Mouse (Mus musculus): ENCODE results near the gene Pced1b. TPM values are rescaled to one million over a fixed set of nuclear protein-coding genes. Genes with fewer than 3 reads are reported as not detected.
A peak's percentile ranks its signal among the peaks of the same experiment; 100 is the strongest.

Gene Pced1b
- total RNA-seq, 2 experiments from 2014 or later = 4.8 to 5.1 TPM

DNA sequence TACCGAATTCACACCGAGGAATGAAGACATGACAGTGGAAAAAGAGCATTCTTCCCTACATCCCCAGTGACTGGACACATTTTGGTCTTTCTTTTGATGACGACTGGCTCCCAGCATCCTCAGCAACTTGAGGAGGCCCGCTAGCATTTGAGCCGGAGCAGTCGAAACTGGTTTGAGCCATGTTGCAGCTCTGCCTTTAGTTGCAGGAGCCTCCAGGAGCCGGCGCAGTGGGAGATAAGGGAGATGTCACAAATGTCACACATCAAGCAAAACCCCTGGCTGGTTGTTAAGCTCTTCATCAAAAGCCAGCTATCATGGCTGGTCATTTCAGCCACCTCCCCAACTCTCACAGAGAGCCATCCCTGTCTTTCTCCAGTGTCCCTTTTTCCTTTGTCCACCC lies 157.6 kb downstream of the Pced1b start:
- DNase-seq = no peak

DNA sequence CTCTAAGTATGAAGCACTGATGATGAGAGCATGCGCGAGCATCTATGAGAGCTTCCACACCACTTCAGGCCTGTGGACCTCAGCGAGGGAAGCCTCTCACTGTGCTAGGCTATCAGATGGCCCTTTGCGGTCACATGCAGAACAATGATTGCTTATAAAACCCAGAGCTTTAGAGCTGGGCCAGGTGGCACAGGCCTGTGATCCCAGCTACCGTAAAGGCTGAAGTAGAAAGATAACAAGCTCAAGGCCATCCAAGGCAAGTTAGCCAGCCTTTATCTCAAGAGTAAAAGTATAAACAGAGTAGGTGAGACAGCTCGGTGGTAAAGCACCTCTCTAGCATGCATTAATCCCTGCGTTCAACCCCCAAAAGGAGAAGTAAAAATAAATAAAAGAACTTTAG lies 158.1 kb downstream of the Pced1b start:
- DNase-seq = no peak

DNA sequence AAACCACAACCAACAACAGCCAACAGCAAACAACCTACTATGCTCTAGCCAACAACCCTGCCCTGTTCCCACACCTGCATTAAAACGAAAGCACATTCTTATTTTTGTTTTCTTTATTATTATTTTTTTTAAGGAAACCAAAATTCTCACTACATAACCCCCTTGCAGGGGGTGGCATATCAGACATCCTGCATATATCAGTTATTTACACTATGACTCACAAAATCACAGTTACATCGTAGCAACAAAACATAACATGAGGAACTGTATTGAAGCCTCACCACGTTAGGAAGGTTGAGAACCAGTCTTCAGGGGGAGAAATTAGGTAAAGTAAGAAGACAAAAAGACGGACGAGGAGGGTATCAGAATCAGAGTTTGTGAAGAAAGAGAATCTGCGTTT lies 159.2 kb downstream of the Pced1b start:
- no peak for DNase-seq

DNA sequence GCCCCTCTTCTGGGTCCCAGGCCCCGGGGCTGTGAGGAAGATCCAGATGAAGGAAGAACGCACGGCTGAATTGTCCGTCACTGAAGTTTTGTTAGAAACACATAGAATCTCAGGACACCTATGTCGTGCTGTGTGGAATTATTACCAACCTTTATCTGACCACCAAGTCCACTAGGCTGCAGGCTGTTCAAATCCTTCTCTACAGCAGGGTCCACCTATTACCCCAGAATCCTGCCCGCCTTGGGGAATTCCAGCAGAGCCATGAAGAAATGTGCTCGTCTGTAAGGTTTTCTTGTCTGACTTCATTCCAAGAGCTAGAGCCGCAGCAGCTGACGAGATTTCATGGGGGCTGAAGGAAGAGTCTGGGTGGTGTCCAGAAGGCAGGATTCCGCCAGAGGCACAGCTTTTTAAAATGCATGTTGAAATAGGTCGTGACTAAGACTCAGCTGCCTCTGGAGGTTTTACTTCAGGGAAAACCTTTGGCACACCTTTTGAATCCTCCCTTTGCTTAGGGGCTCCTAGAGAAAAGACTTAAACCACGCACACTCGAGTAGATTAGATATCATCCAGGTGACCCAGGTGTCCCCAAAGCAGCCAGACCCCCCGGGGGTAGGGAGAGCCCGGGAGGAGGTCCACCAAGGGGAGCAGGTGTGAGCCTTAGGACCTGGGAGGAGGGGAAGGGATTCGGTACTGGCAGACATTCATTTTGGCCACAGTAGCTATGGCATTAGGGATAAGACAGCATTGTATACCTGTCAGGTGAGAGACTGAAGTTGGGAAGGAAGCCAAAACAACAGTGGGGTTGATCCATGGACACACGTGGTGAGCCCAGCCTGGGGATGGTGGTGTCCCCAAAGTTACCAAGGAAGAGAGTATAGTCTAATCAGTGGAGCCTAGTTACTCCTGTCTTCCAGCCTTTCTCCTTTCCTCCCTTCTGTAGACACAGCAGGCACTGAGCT lies 160.9 kb downstream of the Pced1b start:
- peak; percentile 25 for DNase-seq

DNA sequence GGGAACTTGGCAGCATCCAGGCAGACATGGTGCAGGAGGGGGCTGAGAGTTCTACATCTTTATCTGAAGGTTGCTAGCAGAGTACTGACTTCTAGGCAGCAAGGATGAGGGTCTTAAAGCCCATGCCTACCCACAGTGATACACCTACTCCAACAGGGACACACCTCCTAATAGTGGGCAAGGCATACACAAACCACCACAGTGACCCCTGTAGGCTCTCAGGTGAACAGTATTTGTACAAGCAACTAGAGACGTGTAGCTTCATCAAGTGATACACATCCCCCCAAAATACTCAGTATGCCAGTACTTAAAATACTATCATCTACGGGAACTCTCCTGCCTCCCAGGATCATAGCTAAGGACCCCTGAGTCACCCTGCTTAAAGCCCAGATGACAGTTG lies 164.2 kb downstream of the Pced1b start:
- no peak for DNase-seq

DNA sequence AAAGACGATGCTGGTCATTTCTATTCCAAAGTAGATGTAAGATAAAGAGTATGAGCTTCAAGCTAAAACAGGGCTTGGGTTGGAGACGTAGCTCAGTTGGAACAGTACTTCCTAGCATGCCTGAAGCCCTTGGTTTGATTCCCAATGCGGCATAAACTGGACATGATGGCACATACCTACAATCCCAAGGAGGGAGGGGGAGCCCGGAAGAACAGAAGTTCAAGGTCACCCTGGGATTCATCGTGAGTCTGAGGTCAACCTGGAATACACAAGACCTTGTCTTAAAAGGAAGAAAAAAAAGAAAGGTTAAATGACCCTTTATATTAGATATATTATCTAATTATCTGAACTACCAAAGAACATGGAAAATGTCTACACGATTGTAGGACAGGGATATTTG lies 164.8 kb downstream of the Pced1b start:
- DNase-seq = no peak

DNA sequence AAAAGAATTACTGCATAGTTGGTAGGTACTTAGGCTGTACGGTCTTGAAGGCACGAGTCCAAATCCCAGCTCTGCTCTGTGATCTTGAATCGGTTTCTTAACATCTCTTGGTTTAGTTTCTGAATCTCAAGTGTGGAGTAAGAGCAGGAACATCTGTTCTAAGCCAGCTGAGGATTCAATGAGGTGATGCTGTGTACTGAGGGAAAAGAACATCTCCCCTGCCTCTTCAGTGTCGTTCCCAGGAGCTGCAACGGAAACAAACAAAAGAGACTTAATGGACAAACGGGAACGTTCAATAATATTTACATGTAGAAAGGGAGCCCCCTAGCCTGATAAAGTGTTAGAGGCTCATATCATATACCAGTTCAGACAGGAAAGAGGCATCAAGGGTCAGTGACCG lies 165.4 kb downstream of the Pced1b start:
- no peak for DNase-seq

DNA sequence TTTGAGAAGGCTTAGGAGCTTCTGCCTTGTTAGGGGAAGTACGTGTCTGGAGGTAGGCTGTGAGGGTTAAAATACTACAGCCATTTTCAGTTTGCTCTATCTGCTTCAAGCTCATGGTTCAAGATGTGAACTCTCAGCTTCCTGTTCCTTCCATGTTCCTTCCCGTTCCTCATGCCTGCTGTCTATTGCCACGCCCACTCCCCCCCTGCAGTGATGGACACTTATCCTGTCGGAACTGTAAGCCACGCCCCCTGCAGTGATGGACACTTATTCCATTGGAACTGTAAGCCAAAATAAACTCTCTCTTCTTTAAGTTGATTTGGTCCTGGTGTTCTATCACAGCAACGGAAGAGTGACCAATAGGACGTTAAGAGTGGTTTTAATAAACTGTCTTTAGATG lies 166.0 kb downstream of the Pced1b start:
- no peak for DNase-seq

DNA sequence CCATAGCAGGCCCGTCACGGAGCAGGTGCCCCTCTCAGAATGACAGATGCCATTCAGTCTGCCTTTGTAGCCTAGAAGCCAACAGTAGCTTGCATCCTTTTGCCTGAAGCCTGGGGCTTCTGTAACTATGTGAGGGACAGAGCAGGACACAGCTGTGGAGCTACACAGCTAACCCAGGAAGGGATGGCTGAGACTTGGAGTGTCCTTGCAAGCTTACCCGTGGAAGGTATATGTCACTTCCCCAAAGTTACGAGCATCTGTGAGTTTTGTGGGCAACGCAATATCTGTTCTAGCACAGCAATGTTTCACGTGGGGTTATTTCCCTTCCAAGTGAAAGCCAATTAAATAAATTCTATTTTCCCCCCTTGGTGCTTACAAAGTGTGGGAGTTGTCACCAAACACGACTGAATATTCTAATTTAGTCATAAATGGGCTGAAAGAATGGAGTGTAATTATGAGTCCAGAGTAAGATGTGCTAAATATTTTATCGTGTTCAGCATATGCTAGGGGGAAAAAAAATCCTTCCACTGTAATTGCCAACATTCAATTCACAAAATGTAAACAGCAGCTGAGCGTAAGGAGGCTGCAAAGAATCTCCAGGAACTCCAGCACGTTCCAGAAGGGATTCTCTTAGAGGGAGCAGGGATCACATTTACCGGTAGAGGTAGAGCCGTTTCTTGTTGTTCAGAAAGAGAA lies 168.0 kb downstream of the Pced1b start:
- DNase-seq = no peak

DNA sequence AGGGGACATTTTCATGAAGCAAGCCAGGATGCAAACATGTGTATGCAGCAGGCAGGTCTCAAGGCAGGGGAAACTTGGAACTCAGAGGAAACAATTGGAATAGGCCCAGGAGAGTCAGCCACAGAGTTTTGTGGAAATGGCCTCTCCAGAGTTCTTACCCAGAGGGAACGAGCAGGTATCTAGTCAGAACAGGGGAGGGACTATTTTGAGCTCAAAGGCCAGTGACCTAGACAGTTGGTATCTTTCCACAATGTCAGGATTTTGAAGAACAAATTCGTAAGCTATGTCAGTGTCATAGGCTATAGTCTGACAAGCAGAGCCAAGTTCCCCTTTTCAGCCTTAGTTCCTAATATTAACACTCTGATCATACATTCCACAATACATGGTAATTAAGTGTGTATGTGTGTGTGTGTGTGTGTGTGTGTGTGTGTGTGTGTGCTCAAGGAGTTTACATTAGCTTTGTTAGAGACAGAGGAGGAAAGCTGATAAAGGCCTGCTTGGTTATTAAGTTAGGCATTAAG lies 168.6 kb downstream of the Pced1b start:
- no peak for DNase-seq

DNA sequence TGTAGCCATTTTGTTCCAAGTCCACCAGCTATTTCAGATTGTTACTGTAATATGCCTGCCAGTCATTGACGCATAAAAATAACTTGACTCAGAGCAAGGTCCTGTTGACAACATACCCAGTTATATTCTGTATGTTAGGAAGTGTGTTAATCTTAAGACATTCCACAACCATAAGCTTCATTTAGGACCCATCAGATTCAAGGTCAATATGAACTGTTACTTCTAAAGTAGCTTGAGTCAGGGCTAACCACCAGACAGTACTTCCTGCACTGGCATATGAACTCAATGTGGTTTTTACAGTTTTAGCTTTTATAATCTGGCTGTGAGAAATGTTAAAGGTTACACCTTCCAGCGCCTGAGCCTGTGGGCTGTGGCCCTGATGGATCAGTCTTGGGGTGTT lies 173.4 kb downstream of the Pced1b start:
- no peak for DNase-seq

DNA sequence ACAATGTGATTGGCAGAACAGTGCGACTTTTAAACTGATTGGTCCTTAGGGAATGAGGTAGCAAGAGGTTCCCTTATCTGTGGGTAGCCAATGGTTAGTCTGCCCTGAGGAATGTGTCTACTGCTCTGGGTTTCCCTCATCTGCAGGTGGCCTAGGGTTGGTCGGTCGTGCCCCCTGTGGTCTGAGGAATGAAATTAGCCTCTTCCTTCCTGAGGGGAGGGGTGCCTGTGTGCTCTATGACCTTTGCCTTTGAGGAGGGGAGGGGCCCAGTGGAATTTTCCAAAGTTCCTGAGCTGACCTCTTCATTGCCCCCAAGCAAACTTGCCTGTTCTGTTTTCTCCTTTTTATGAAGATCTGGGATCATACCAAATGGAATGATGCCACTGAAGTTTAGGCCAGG lies 174.6 kb downstream of the Pced1b start:
- DNase-seq = no peak

DNA sequence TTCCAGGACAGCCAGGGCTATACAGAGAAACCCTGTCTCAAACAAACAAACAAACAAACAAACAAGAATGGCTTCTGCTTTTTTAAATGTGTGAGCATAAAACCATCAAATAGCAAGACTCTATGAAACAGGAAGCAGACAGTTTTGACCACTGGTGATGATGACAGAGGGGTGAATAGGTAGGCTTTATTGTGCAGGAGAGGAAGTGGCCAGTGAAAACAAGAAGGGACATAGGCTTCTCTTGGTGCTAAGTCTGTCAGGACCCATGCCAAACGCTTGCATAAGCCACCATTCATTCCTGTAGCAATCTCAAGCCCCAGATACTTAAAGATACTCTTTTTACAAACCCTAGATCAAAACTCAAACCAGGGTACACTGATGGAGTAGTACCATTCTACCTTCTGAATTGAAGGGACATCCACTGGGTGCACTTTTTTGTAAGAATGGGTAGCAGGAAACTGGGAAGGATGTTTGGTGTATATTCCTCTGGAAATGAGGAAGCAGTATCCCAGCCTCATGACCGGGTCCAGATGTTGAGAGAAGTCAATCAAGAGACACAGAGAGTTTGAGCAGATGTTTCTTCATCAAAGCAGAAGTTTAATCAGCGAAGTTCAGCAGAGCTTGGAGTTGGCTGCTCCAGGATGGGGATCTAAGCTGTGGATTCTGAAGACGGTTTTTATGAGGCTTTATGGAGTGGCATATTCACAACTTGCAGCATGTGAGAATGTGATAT lies 175.5 kb downstream of the Pced1b start:
- no peak for DNase-seq

DNA sequence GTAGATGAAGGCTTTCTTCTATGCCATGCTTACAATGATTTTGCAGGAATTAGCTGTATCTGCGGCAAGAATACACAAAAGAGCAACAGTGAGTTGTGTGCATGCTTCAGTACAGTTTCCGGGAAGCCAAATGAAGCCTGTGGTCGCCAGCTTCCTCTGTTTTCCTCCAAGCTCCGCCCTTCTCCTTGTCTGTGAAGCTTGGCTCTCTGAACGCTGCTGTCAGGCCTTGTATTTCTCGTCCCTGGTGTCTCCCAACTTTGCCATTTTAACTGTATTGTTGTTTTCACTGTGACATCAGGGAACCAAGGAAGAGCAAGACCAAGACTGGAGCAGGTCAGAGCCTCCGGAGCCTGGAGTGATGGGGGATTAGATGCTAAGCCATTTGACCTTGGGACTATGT lies 177.5 kb downstream of the Pced1b start:
- DNase-seq = no peak

DNA sequence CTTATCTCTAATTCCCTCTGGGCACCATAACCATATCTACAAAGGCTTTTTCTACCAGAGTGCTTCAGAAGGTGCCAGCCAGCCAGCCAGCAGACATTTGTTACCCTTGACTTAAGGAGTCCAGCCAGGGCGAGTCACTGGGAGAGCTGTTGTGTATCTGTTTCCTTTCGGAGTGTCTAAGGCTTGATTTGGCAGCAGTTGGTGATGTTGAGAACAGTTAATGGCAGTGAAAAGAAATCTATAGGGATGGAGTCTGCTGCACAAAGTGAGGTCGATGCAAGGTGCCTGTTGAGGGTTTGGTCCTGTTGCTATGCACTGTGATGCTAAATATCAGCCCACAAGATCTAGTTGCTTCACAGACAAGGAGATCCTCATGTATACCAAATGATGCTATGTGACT lies 178.1 kb downstream of the Pced1b start:
- no peak for DNase-seq

DNA sequence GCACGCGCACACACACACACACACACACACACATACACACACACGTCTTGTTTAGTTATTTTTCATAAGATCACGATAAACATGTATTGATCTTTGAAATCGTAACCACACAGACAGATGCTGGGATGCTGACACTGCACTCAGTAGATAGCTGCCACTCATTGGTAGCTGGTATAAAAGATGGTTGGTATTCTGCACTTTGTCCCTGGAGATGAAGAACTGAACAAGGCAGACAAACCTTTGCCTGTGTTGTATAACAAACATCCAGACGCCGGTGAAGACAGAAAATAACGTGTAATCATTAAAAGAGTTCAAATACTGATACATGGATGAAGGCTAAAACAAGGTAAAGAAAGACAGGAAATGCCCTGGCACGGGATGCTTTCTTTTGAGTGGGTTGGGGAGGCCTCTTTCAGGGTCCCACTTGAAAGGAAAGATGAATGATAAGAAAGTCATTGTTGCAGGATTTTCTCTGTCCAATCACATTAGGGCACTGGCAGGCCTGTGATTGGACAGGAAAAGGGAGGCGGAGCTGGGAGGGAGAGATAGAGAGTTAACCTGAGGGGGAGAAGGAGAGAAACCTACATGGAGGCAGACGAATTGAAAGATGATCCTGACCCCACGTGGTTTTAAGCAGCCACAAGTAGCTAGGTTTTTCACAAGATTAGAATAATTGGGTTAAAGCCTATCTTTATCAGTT lies 182.4 kb downstream of the Pced1b start:
- no peak for DNase-seq

DNA sequence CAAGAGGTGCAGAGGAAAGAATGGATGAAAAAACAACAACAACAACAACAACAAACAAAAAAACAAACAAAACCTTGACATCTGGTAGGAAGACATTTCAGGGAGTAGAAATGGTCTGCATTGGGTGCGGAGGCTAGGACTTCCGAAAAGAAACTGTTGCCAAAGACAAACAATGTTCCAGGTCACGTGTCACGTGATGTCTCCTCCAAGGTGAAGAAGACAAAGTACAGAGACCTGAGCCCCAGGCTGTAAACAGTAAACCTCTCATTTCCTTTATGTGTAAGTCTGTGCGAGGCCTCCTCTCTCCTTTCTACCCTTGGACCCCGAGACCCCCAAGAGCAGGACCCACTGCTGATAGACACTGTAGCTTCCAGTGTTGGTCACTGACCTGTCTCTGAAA lies 184.6 kb downstream of the Pced1b start:
- no peak for DNase-seq

DNA sequence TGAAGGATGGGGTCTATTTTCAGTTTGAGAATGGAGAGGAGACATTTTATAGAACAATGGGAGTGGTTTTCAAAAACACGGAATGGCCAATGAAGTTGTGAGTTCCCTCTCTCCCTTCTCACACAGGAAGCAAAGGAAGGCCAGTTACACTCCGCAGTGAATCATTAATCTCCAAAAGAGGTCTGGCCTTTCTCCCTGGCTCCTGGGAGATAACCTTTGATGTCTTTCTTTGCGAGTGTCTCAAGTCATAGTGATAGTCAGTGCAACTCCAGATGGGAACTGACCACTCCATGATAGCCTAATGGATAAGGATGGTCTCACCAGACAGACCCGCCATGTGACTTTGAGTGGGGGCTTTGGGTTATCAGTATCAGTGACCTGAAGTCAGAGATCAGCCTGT lies 185.3 kb downstream of the Pced1b start:
- no peak for DNase-seq

Measured in heart, postnatal 4 days (tissue).